Mouse (Mus musculus) erythroid progenitor cell, adult 5-6 weeks (primary cell): ENCODE data around the gene Gm7137. TPM values are rescaled to one million over a fixed set of nuclear protein-coding genes. Genes with fewer than 3 reads are reported as not detected.
"Not testable (repeated sequence)": the region's sequence is repeated elsewhere in the genome, so short reads cannot be mapped to it uniquely, and the experiment has no call there.

Experiments
- ATAC-seq: replicated peaks from 2 replicates; pipeline ENCODE4 v1.8.0; 2016; ENCODE audit warnings: moderate number of reproducible peaks, mild to moderate bottlenecking, moderate TSS enrichment, inconsistent platforms; ENCODE audit not compliant: poor library complexity, low FRiP score, severe bottlenecking
- total RNA-seq, 2 experiments: library from RNA; stranded (forward) in 1 of 2; stranded (reverse) in 1 of 2; fragments of 150-400 nt in 1 of 2; fragments of 186-747, 209-891 nt in 1 of 2; gene quantifications; 2 replicates each; pipeline versions ENCODE4 v1.2.3 to v1.2.4; 2015 to 2017; ENCODE audit warnings: low replicate concordance in 2 of 2

Gene Gm7137
- total RNA-seq (2015; ENCODE audit: low replicate concordance) (not detected in 2 replicates), total RNA-seq (2017; ENCODE audit: low replicate concordance) (not detected in 2 replicates)

DNA sequence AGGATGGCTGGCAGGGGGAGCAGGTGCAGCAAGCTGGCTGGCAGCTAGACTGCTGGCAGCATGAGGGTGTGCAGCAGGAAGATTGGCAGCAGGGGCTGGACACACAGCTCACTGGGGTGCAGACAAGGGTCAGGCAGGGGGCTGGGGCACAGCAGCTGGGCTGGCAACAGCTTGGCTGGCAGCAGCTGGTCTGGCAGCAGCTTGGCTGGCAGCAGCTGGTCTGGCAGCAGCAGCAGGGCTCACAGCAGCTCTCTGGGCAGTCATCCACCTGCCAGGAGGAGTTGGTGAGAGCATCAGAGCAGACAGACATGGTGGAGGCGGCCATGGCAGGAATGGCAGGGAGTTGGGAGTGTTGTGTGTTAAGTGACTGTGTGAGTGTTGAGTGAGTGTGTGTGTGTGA lies at the start of gene Gm7137:
Gene Gm7137, minus strand, starts transcription at position 325 of the 400 bp plus-strand sequence.
- ATAC-seq: not testable (repeated sequence)

DNA sequence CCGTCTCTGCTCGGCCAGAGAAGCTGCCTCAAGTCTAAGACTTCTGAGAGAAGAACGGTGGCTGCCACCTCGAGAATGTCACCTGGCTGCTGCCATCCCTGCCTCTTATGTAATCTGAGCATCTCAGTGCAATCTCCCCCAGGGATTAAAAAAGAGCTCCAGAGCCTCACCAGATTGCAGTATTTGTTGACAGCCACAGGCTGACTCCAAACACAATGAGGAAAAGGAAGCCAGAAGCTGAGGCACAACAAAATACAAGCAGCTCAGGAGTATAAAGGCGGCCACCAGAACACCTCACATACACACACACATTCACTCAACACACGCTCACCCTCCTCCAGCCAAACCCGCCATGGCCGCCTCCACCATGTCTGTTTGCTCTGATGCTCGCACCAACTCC lies 47.6 kb upstream of the Gm7137 start, which contains the start of gene Krtap10-10:
Gene Krtap10-10, plus strand, starts transcription at position 301 of the 400 bp plus-strand sequence.
- ATAC-seq: no peak

DNA sequence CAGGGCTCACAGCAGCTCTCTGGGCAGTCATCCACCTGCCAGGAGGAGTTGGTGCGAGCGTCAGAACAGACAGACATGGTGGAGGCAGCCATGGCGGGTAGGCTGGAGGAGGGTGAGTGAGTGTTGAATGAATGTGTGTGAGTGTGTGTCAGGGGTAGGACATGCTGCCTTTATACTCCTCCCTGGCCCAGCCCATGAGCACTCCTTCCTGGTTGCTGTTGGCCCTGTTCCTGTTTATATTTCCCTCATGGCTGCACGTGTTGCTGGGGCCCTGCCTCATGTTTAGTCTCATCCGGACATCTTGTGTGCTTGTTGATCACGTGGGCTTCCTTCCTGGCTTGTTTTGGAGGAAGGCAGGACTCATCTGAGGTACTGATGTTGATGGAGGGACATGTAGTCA lies 39.0 kb upstream of the Gm7137 start, which contains the start of gene Krtap10-4:
Gene Krtap10-4, minus strand, starts transcription at position 145 of the 400 bp plus-strand sequence.
- ATAC-seq: no peak

DNA sequence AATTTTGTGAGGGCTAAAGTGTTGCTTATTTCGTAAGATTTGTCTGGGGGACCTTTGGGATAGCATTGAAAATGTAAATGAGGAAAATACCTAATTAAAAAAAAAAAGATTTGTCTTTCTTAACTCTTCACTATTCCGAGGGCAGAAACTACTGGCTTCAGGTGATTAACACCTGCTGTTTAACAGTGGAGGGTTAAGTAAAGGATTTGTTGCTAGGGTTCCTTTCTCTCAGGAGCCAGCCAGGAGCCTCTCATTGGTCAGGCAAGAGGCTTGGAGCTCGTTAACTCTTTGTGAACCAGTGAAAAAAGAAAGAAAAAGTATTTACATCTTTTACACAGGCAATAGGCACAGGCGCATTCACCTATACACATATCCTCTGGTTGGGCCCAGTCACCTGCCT lies 31.2 kb upstream of the Gm7137 start:
- no peak for ATAC-seq

DNA sequence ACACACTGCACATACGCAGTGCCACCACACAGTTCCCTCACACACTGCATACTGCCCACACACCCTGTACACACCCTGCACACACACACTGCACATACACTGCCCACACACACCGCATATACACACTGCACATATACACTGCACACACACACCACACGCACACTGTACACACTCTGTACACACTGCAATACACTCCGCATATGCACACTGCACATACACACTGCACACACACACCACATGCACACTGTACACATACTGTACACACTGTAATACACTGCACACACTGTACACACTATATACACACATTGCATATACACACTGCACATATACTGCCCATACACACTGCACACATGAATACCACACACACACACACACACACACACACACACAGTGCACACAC lies 30.5 kb upstream of the Gm7137 start:
- ATAC-seq: no peak

DNA sequence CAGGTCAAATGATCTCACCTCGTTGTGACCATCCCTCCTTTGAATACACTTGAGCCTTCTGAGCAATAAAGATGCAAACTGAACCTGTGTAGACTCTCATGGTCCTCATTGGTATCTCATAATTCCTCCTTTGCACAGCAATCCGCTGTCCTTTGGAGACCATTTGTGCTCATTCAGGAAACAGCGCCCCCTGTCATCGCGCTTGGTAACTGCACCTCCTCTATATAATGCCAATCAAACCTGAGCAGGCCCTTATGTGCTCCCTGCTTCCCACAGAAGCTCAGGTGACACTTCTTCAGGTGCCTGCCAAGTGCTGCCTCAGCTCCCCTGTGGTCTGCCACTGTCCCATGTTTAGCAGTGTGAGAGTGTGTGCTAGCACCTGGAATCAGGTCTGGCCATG lies 27.5 kb upstream of the Gm7137 start:
- ATAC-seq: no peak

DNA sequence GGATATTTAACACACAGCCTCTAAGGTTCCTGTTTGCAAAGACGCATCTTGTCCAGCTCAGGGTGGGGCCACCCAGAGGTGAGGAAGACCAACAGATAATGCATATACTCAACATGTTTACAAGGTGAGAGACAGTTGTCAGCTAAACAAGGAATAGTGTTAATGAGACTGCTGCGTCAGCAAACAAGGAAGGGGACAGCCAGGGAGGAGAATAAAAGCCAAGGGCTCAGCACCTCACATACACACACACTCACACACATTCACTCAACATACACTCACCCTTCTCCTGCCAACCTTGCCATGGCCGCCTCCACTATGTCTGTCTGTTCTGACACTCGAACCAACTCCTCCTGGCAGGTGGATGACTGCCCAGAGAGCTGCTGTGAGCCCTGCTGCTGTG lies 26.4 kb upstream of the Gm7137 start, which contains the start of gene Gm2696:
Gene Gm2696, plus strand, starts transcription at position 301 of the 400 bp plus-strand sequence.
- ATAC-seq: no peak

DNA sequence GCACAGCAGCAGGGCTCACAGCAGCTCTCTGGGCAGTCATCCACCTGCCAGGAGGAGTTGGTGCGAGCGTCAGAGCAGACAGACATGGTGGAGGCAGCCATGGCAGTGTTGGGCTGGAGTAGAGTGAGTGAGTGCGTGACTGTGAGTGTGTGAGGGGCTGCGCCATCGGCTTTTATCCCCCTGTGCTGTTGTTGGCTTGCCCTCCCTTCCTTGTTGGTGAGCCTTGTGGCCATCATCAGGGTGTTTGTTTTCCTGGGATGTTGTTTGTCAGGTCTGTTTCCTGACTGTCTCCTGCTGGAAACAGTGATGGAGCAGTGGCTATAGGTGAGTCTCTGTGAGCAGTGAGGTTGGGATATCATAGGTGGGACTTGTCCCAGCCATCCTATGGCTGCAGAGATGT lies 23.7 kb upstream of the Gm7137 start, which contains the start of gene Gm9507:
Gene Gm9507, minus strand, starts transcription at position 101 of the 400 bp plus-strand sequence.
- ATAC-seq: no peak

DNA sequence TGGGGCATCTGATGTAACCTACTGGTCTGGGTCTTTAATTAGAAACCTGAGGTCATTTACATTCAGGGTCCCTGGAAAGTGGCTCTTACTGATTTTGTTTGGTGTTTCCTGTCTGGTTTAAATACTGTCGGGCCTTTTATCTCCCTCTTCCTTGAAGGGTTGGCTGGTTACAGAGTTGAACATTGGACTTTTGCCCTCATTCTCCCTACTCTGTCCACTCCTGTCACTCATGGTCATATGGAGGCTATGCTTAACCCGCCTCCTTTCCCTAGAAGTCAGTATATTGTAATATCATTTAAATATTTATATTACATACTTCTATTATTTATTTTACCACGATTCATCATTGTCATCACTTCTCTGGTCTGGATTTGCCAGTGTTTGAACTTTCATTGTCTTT lies 16.1 kb upstream of the Gm7137 start:
- no peak for ATAC-seq

DNA sequence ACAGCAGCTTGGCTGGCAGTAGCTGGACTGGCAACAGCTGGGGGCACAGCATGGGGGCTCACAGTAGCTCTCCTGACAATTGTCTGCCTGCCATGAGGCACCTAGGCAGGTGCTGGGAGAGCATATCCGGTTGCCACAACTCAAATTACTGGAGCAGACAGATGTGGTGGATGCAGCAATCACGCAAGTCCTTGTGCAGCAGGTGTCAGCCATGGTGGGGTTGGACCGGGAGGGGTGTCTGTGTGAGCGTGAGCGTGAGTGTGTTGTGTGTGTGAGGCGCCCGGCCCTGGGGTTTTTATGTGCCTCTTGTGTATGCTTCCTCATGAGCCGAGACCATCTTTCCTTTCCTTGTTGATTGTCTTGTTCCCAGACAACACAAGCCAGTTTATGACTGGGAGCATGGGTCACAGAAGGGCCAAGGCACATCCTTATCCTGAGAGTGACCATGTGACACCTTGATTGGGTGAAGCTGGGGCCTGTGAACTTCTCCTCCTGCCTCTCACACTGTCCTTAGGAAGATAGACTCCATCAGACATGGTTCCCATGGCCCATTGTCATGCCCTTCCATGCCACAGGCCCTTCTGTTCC lies 11.0 kb upstream of the Gm7137 start, which contains the start of gene Gm19668:
Gene Gm19668, minus strand, starts transcription at position 213 of the 588 bp plus-strand sequence.
- ATAC-seq: no peak

DNA sequence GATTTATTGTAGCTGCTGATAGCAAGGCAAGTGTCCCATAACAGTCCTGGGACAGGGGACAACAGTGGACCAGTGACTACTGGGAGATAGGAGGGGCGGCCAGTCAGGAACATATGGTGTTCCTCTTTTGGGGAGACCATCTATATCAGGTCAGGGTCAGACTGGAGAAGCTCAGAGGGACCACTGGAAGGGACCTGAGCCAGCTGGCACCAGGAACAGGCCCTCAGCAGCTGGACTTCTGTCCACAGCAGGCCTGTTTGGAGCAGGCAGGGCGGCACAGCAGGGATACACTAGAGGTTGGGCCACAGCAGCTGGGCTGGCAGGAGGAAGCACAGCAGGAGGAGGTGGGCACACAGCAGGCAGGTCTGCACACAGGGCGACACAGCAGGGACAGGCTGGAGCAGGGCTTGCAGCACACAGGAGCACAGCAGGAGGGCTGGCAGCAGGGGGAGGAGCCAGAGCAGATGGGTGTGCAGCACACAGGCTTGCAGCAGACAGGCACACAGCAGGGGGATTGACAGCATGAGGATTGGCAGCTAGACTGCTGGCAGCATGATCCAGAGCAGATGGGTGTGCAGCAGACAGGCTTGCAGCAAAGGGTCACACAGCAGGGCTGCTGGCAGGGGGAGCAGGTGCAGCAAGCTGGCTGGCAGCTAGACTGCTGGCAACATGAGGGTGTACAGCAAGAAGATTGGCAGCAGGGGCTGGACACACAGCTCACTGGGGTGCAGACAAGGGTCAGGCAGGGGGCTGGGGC lies 10.3 kb upstream of the Gm7137 start:
- not testable (repeated sequence) for ATAC-seq

DNA sequence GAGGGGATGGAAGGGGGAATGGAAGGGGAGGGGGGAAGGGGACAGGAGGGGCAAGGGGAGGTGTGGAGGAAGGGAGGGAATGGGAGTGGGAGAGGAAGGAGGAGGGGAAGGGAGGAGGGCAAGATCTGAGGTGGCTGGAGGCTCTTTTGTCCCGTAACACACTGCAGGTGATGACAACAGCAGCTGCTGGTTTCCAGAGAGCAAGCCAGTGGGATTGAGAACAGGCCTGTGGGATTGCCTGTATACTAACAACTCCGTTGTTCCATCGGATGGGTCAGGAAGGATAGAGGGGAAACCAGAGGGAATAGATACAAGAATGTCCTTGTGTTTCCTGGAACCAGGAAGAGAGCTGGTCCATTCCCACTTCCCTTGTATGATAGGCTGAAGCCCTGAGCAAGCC lies 9.7 kb upstream of the Gm7137 start:
- no peak for ATAC-seq

DNA sequence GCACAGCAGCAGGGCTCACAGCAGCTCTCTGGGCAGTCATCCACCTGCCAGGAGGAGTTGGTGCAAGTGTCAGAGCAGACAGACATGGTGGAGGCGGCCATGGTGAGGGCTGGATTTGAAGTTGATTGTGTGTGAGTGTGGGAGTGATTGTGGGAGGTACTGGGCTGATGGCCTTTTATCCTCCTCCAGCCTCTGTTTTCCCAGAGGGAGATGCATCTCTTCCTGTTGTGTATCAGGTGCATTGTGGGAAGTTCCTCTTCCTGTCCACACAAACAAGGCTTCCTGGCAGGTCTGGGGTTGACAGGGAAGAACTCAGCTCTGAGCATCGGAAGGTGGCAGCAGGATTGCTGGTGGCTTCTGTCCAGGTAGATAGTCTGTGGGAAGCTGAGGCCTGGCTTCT lies 7.0 kb upstream of the Gm7137 start, which contains the start of gene Gm9639:
Gene Gm9639, minus strand, starts transcription at position 101 of the 400 bp plus-strand sequence.
- no peak for ATAC-seq

DNA sequence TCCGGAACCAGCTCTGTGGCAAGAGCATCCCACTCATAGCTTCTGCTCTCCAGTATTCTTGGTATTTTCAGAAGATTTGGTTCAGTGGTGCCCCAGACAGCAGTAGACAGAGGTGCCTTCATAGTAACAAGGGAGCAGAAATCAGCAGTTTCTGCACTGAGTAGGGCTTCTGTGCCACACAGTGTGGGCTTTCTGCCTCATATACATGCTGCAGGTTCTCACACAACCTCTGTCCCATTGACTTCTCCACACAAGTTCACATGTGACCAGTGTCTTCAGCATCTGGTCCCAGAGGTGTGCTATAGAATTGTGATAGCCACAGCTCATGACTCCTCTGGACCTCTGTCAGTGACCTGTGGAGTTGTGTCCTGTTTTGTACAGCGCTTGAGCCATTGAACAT lies 621 bp upstream of the Gm7137 start:
- ATAC-seq: no peak

DNA sequence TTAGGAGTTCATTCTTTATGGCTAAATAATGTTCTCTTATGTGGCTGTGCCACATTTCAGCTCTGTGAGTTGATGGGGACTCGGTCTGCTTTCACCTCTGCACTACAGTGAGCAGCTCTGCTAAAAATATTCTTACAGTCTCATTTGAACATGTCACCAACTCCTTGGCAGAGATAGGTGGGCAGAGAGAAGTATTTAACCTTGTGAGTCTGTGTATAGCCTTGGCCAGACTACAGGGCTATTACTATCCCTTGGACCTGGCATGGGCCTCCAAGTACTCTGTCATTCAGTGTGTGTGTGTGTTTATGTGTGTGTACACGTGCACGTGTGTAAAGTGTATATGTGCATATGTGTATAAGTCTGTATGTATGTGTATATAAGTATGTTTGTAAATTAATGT lies 4.6 kb downstream of the Gm7137 start:
- not testable (repeated sequence) for ATAC-seq

DNA sequence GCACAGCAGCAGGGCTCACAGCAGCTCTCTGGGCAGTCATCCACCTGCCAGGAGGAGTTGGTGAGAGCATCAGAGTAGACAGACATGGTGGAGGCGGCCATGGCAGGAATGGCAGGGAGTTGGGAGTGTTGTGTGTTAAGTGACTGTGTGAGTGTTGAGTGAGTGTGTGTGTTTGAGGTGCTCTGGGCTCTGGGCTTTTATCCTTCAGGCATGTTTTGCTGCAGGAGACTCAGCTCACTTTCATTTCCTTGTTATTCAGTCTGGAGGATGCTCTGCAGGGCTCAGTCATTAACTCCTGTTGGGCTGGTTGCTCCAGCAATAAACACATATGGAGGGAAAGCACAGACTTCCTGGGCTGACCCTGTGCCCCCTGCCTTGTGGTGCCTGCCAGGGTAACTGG lies 5.6 kb downstream of the Gm7137 start, which contains the start of gene Gm3250:
Gene Gm3250, minus strand, starts transcription at position 101 of the 400 bp plus-strand sequence.
- not testable (repeated sequence) for ATAC-seq

DNA sequence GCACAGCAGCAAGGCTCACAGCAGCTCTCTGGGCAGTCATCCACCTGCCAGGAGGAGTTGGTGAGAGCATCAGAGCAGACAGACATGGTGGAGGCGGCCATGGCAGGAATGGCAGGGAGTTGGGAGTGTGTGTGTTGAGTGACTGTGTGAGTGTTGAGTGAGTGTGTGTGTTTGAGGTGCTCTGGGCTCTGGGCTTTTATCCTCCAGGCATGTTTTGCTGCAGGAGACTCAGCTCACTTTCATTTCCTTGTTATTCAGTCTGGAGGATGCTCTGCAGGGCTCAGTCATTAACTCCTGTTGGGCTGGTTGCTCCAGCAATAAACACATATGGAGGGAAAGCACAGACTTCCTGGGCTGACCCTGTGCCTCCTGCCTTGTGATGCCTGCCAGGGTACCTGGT lies 11.2 kb downstream of the Gm7137 start, which contains the start of gene Gm7138:
Gene Gm7138, minus strand, starts transcription at position 101 of the 400 bp plus-strand sequence.
- not testable (repeated sequence) for ATAC-seq

DNA sequence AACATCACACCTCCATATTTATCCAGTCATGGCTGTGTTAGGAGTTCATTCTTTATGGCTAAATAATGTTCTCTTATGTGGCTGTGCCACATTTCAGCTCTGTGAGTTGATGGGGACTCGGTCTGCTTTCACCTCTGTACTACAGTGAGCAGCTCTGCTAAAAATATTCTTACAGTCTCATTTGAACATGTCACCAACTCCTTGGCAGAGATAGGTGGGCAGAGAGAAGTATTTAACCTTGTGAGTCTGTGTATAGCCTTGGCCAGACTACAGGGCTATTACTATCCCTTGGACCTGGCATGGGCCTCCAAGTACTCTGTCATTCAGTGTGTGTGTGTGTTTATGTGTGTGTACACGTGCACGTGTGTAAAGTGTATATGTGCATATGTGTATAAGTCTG lies 15.9 kb downstream of the Gm7137 start:
- not testable (repeated sequence) for ATAC-seq

DNA sequence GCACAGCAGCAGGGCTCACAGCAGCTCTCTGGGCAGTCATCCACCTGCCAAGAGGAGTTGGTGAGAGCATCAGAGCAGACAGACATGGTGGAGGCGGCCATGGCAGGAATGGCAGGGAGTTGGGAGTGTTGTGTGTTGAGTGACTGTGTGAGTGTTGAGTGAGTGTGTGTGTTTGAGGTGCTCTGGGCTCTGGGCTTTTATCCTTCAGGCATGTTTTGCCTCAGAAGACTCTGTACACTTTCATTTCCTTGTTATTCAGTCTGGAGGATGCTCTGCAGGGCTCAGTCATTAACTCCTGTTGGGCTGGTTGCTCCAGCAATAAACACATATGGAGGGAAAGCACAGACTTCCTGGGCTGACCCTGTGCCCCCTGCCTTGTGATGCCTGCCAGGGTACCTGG lies 16.8 kb downstream of the Gm7137 start, which contains the start of gene Gm3238:
Gene Gm3238, minus strand, starts transcription at position 101 of the 400 bp plus-strand sequence.
- not testable (repeated sequence) for ATAC-seq

DNA sequence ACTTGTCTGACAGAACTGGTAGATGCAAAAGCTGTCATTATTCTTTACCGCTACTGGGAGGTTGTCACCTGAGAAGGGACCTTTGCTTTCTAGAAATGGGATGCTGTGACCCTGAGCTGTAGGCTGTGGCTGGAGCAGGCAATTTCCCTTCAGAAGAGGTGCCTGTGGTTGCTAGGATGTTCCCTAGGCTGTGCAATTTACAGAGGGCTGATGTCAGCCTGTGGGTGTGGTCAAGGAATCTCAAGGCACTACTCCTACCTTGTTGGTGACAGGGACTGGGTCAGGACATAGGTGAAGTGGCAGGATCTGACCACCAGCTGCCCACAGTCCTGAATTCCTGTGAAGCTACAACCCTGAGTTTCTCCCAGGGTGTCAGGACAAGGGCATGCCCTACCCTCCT lies 18.3 kb downstream of the Gm7137 start:
- ATAC-seq: no peak
